Mouse (Mus musculus): Measurements from ENCODE around the gene Gm853. TPM values are rescaled to one million over a fixed set of nuclear protein-coding genes. Genes with fewer than 3 reads are reported as not detected.

The Gm853 gene
- 0.06 and 0.29 TPM in 2 replicates for polyA plus RNA-seq (2012; rRNA removed)

DNA sequence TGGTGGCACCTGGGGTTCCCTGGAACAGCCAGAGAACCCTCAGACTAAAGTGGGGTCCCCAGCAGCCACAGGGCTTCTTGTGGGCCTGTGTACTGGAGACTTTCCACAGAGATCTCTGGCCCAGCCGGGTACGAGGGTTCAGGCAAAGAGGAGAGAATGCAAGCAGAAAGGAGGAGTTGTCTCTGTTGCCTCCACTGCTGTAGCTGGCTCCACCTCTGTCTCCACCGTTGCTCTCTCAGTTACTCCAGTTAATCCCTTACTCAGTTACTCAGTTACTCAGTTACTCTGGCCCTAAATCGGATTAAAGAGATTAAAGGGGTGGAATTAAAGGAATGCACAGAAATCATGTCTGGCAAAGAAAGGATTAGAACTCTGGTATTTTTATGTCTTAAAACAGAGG lies at the start of gene Gm853:
Gene Gm853 (minus strand): TSS at position 223 of the 400 bp plus-strand sequence.

DNA sequence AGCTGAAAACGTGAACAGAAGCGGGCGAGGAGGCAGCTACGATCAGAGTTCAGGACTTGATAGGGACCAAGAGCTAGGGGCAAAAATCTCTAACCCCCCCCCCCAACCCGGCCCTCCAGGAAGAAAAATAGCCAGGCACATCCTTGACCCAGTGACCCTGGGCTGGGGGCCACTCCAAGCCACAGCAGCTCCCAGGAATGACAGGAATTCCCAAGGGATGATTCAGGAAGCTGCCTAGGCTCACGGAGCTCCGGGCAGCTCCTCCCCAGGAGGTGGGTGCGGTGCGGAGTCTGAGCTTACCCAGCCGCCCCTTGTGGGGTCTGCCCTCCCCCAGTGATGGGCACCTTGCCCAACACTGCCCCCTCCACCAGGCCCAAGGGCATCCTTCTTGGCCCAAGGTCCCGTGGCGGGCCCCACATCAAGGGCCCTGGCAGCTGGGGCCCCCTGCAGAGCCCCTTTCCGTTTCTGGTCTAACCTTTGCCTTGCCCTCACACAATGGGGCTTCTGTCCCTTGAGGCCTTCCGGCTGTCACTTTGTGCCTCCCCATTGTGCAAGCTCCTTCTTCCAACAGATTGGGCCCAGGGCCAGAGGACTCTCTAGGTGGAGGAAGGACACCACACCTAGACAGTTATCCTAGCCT lies 47.0 kb downstream of the Gm853 start, which contains the start of gene Tinagl1:
Gene Tinagl1 (minus strand): TSS at position 51 of the 640 bp plus-strand sequence.

Other genes with a start within 250 kb of the Gm853 start
- 137 and 156 TPM in 2 replicates for gene Adgrb2, start 237.5 kb downstream of the Gm853 start, polyA plus RNA-seq (2012; rRNA removed)
- 22.3 and 41.6 TPM in 2 replicates for gene Col16a1, start 174.6 kb downstream of the Gm853 start, polyA plus RNA-seq (2012; rRNA removed)
- 53.3 and 56.2 TPM in 2 replicates for gene Pef1, start 119.8 kb downstream of the Gm853 start, polyA plus RNA-seq (2012; rRNA removed)
- 6.9 and 8.1 TPM in 2 replicates for gene Hcrtr1, start 83.0 kb downstream of the Gm853 start, polyA plus RNA-seq (2012; rRNA removed)
- gene Tinagl1, start 47.3 kb downstream of the Gm853 start, polyA plus RNA-seq (2012; rRNA removed), result 7.3 and 7.5 TPM in 2 replicates
- 36.8 and 39.9 TPM in 2 replicates for gene Serinc2, start 56.8 kb upstream of the Gm853 start, polyA plus RNA-seq (2012; rRNA removed)
- 236 and 273 TPM in 2 replicates for gene Fabp3, start 86.2 kb upstream of the Gm853 start, polyA plus RNA-seq (2012; rRNA removed)
- 0.34 and 0.99 TPM in 2 replicates for gene Gm10570, start 86.3 kb upstream of the Gm853 start, polyA plus RNA-seq (2012; rRNA removed)
- 45.7 and 48.3 TPM in 2 replicates for gene Zcchc17, start 137.5 kb upstream of the Gm853 start, polyA plus RNA-seq (2012; rRNA removed)
- gene Snrnp40, start 137.7 kb upstream of the Gm853 start, polyA plus RNA-seq (2012; rRNA removed), result 72.4 and 73.4 TPM in 2 replicates

All from central nervous system, embryonic 18 days (tissue).